Mouse (Mus musculus) layer of hippocampus, adult 9-11 months (tissue): ENCODE data around the gene Gnao1.

Experiments used
- DNase-seq: peaks from one replicate; pipeline ENCODE4 v3.0.0; 2022

Gene Gnao1

GRCm38 (mm10) chr8:93809686-93810027 lies at the start of gene Gnao1:
Gene Gnao1, plus strand, starts transcription at chr8:93809966.
- peak; percentile 53 for DNase-seq

GRCm38 (mm10) chr8:93777605-93778004 lies 32.2 kb upstream of the Gnao1 start:
- DNase-seq = no peak

DNA sequence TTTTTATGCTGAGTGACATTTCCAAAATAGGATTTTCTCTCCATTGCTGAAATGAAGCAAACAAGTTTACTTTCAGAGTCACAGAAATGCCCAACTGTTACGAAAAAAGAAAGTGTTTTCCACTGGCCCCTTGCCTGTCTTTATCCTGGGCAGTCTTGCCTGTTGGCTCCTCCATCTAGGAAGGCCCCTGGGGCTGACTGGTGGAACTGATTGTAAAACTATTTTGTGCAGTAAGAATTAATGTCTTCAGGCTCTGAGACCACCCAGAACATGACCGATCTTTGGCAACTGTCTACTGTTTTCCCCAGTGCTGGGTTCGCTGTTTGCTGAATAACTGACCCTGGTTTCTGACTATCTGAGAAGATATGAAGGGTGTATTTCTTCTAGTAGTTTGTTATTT lies 540 bp upstream of the Gnao1 start:
- no peak for DNase-seq

GRCm38 (mm10) chr8:93810028-93810858 lies 477 bp downstream of the Gnao1 start:
- DNase-seq = peak; percentile 89

DNA sequence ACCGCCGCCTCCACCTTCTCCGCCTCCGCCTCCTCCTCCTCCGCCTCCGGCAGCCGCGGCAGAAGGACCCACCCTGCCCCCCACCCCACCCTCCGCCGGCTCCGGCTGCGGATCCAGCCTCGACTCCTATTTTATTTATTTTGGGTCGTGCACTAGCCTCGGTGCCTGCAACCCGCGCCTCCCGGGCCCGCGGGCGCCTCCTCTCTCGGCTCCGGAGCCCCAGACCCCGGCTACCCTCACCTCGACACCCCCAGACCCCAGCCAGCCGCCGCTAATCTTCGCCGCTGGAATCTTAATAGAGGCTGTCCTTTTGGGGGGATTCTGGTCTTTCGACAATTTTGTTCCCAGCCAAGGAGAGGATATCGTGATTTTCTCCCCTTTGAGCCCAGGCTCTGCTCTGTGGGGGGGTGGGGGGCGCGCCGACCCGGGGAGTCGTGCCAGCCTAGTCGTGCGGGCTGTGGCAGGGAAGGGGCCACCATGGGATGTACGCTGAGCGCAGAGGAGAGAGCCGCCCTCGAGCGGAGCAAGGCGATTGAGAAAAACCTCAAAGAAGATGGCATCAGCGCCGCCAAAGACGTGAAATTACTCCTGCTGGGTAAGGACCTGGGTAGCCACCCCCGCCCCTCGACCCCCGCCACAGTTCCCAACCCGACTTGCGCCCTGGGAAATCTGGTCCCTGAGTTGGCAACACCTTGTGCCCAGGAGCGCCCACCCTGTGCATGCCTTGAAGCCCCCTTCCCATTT lies 1.3 kb downstream of the Gnao1 start:
- DNase-seq = no peak

GRCm38 (mm10) chr8:93811719-93812475 lies 2.1 kb downstream of the Gnao1 start:
- DNase-seq = no peak

- DNase-seq = peak; percentile 57
Observed at GRCm38 (mm10) chr8:93812566-93813404, 3.0 kb downstream of the Gnao1 start.

GRCm38 (mm10) chr8:93813405-93813761 lies 3.6 kb downstream of the Gnao1 start:
- DNase-seq = peak; percentile 88

DNA sequence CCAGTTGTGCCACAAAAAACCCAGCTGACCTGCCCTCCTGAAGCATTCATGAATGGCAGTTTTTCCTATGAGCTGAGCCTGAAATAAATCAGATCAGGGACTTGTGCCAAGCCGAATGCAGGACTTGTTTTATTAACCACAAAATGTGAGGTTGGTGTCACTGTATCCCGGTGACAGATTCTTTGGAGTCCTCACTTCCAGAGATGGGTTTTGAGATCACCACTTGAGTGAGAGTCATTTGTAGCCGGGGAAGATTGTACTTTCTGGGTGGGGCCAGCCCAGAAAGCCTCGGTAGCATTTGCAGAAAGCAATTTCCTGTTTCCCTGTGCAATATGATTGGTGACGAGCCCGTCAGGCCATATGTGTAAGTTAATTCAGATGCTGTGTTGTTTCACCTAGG lies 4.5 kb downstream of the Gnao1 start:
- no peak for DNase-seq

DNA sequence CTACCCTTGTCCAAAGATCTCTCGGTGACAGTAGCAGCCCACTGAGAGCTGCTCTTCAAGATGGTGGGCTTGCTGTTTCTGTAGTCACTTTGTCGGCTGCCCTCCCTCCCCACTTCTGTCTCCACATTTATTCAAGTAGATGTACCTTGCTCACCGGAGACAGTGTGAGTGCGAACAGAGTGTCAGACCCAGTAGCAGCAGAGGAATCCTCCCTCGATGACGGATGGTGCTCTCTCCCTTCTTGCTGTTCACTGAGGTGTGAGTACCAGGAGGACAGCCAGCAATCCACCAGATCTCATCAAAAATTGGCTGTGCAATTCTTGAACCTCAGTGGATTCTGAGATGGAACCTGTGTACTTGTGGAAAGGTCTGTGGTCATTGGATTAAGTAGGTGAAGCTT lies 6.5 kb downstream of the Gnao1 start:
- DNase-seq = no peak

GRCm38 (mm10) chr8:93817366-93817765 lies 7.6 kb downstream of the Gnao1 start:
- DNase-seq = no peak

DNA sequence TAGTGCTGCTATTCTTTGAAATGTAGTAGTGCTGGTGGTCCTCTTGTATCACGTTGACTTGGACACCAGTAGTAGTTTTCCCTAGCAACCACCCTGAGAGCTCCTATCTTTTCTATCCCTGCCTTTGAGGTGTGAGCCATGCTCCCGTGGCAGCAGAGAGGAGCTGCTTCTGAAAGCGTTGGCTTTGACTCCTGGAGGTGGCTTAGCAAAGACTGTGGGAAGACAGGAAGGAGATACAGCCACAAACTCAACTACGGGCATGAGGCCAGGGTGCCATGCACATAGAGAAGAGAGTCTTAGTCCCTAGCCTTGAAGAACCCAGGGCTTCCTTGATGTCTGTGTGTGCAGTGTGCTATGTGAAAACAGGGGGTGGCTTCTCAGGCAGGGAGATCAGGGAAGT lies 10.2 kb downstream of the Gnao1 start:
- peak; percentile 2 for DNase-seq

- peak; percentile 1 for DNase-seq
Observed at GRCm38 (mm10) chr8:93821327-93821726, 11.6 kb downstream of the Gnao1 start.

- DNase-seq = no peak
Observed at GRCm38 (mm10) chr8:93825317-93825716, 15.6 kb downstream of the Gnao1 start.

GRCm38 (mm10) chr8:93830626-93831025 lies 20.9 kb downstream of the Gnao1 start:
- no peak for DNase-seq

DNA sequence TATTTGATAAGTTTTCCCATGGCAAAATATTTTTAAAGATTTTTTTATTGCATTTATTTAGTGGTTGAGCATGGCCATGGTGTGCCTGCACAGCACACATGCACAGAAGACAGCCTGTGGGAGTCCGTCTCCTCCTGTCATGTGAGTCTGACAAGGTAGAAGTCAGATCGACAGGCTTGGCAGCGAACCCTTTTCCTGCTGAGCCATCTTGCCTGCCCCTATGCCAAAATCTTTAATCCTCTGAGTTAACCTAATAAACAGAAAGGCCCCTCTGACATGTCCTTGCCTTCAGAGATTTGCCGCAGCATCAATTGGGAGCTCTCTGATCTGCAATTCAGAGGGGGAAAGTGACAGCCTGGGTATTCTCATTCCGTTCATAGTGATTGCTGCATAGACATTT lies 26.0 kb downstream of the Gnao1 start:
- DNase-seq = no peak

- DNase-seq = no peak
Observed at GRCm38 (mm10) chr8:93839113-93839512, 29.3 kb downstream of the Gnao1 start.

GRCm38 (mm10) chr8:93840486-93840885 lies 30.7 kb downstream of the Gnao1 start:
- DNase-seq = no peak

- DNase-seq = no peak
Observed at GRCm38 (mm10) chr8:93840956-93841752, 31.4 kb downstream of the Gnao1 start.

DNA sequence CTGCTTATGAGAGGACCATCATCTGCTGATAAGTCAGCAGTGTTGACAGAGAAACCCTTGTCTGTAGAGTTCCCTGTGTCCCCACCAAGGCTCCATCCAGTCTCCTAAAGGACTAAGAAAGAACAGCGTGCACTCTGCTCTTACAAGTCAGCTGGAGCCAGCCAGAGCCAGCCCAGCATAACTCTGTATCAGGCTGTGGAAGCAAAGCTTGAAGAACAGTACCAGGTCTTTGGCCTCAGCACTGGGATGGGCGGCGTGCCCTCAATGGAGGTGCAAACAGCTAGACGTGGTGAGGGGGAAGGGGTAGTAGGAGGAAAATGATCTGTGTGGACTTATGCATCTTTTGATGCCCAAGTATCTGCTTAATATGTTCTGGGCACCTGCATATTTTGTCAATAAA lies 32.8 kb downstream of the Gnao1 start:
- no peak for DNase-seq

- no peak for DNase-seq
Observed at GRCm38 (mm10) chr8:93843858-93844502, 34.2 kb downstream of the Gnao1 start.
